In the genomic region with DNA sequence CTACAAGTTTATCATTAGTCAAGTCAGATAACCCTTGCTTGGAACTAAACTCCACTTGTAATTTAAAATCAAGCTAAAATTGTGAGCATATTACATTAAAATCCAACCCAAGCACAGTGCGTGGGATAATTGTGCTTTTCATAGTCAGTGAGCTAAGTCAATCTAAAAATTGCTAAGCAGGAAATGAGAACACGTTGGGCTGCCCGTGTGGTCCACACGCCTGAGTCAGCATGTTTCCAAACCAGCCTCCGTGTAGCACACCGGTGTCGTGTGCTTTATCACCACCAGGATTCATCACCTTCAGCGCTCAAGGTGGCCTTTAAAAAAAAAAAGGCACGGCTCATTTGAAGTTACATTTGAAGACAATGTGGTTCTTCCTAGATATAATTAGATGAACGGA, we compare ENCODE assay signal across 18 mouse cellular contexts. TPM values are rescaled to one million over a fixed set of nuclear protein-coding genes. Genes with fewer than 3 reads are reported as not detected.
DNase-seq lines count a peak whose midpoint lies in the region; ATAC-seq lines count a peak whose summit lies in the region.
"Had no signal": no experiment of that assay in that cellular context is flagged by ENCODE, and none has a peak within 500 bp of the region (broad histone marks: within the 10 kb centered on the region; RNA-seq: fewer than 3 reads in every experiment).

No protein-coding gene starts in this region.

- no peak overlapping the region for H3K27ac ChIP-seq in kidney, embryonic 15.5 days
- H3K27ac ChIP-seq in heart, embryonic 10.5 days: no peak overlapping the region
- H3K27ac ChIP-seq: embryonic facial prominence, embryonic 12.5 days; forebrain, embryonic 12.5 days; hindbrain, embryonic 13.5 days; liver, embryonic 13.5 days had no signal

- no peaks in the 10 kb centered on the region for H3K4me1 ChIP-seq in kidney, embryonic 15.5 days
- no peaks in the 10 kb centered on the region for H3K4me1 ChIP-seq in heart, embryonic 10.5 days
- H3K4me1 ChIP-seq: embryonic facial prominence, embryonic 12.5 days; forebrain, embryonic 12.5 days; hindbrain, embryonic 13.5 days; liver, embryonic 13.5 days had no signal

- H3K9ac ChIP-seq in kidney, embryonic 15.5 days: no peak overlapping the region
- H3K9ac ChIP-seq: embryonic facial prominence, embryonic 12.5 days; forebrain, embryonic 12.5 days; hindbrain, embryonic 13.5 days; liver, embryonic 13.5 days had no signal

- no peak for ATAC-seq in kidney, embryonic 15.5 days (replicated peaks; ENCODE audit: low FRiP score)
- ATAC-seq: midbrain, embryonic 16.5 days had no signal

- no peaks in the 10 kb centered on the region for H3K27me3 ChIP-seq in kidney, embryonic 15.5 days
- no peaks in the 10 kb centered on the region for H3K27me3 ChIP-seq in heart, embryonic 10.5 days (ENCODE audit: insufficient read depth, poor library complexity, severe bottlenecking)
- H3K27me3 ChIP-seq: embryonic facial prominence, embryonic 12.5 days; forebrain, embryonic 12.5 days; hindbrain, embryonic 13.5 days; liver, embryonic 13.5 days had no signal

- intact Hi-C loops in heart, postnatal 25 days (cut with DNase I): no loop called here
- intact Hi-C loops in left cerebral cortex, postnatal 14 days (cut with DNase I): no loop called here

- no peak overlapping the region for H3K4me2 ChIP-seq in kidney, embryonic 15.5 days
- H3K4me2 ChIP-seq: embryonic facial prominence, embryonic 12.5 days; forebrain, embryonic 12.5 days; hindbrain, embryonic 13.5 days; liver, embryonic 13.5 days had no signal

- 79% methylated on average over 10 of the region's 10 CpGs for WGBS in kidney, embryonic 15.5 days
- 82% methylated on average over 10 of the region's 10 CpGs for WGBS in heart, embryonic 10.5 days

- peak; percentile 79 for DNase-seq in heart, adult 11 months
- no peak for DNase-seq in heart, postnatal 25 days (ENCODE audit: low spot score)
- peak; percentile 26 for DNase-seq in thymus, postnatal 14 days
- no peak for DNase-seq in thymus, postnatal 25 days
- peak; percentile 62 to 75 for DNase-seq in left cerebral cortex, postnatal 14 days (ENCODE audit: low spot score in 2 of 2)
- DNase-seq in spleen, postnatal 36 days (ENCODE audit: low spot score in 2 of 2): no peak
- no peak for DNase-seq in heart, embryonic 10.5 days (ENCODE audit: low spot score)
- DNase-seq: cerebellum, adult 9-11 months; gastrocnemius, postnatal 10 days; kidney, adult 18-20 months; liver, embryonic 13.5 days; retina, postnatal 1 day had no signal

- H3K4me3 ChIP-seq in kidney, embryonic 15.5 days (replicated peaks): no peak overlapping the region
- H3K4me3 ChIP-seq in heart, embryonic 10.5 days: no peak overlapping the region
- H3K4me3 ChIP-seq: embryonic facial prominence, embryonic 12.5 days; forebrain, embryonic 12.5 days; hindbrain, embryonic 13.5 days; liver, embryonic 13.5 days had no signal

- no peaks in the 10 kb centered on the region for H3K9me3 ChIP-seq in kidney, embryonic 15.5 days (replicated peaks)
- H3K9me3 ChIP-seq in heart, embryonic 10.5 days: no peaks in the 10 kb centered on the region
- H3K9me3 ChIP-seq: embryonic facial prominence, embryonic 12.5 days; forebrain, embryonic 12.5 days; hindbrain, embryonic 13.5 days; liver, embryonic 13.5 days had no signal

- H3K36me3 ChIP-seq in kidney, embryonic 15.5 days: no peaks in the 10 kb centered on the region
- no peaks in the 10 kb centered on the region for H3K36me3 ChIP-seq in heart, embryonic 10.5 days
- H3K36me3 ChIP-seq: embryonic facial prominence, embryonic 12.5 days; forebrain, embryonic 12.5 days; hindbrain, embryonic 13.5 days; liver, embryonic 13.5 days had no signal

RNA-seq across cellular contexts. Expression of a gene that starts 10.2 kb away (rescaled TPM):
- not detected for total RNA-seq in heart, postnatal 25 days (2021)
- 1 to 10 TPM in 1 of 2 experiments, under 1 TPM in 1; 0.55 to 1.1 TPM for total RNA-seq in left cerebral cortex, postnatal 14 days (2021)
- 0.04 and 0.06 TPM in 2 replicates for polyA plus RNA-seq in kidney, embryonic 15.5 days (2015; fragmentation: Nextera tagmentation; extraction: Ambion mirVana)
- polyA plus RNA-seq in heart, embryonic 10.5 days (2016; fragmentation: Nextera tagmentation; extraction: Ambion mirVana): 0.04 and 0.06 TPM in 2 replicates
- polyA plus RNA-seq: large intestine, adult 2 months had no signal

RNA-seq across cellular contexts. Expression of a gene that starts 16.9 kb away (rescaled TPM):
- under 1 TPM in 1 of 2 experiments, not detected in 1; 0.08 TPM for total RNA-seq in heart, postnatal 25 days (2021)
- under 1 TPM; 0.66 to 0.76 TPM for total RNA-seq in left cerebral cortex, postnatal 14 days (2021)
- 0.44 and 0.48 TPM in 2 replicates for polyA plus RNA-seq in kidney, embryonic 15.5 days (2015; fragmentation: Nextera tagmentation; extraction: Ambion mirVana)
- polyA plus RNA-seq in heart, embryonic 10.5 days (2016; fragmentation: Nextera tagmentation; extraction: Ambion mirVana): 0.24 and 0.25 TPM in 2 replicates
- polyA plus RNA-seq: large intestine, adult 2 months had no signal

Comparison
In these comparisons a context has a peak if more than half of its experiments do, and no peak if none do; other contexts are left out.
1. DNase-seq: peak in heart, adult 11 months (single experiment), thymus, postnatal 14 days (single experiment) and left cerebral cortex, postnatal 14 days (2 of 2); none in heart, postnatal 25 days (single experiment), thymus, postnatal 25 days (single experiment), spleen, postnatal 36 days (0 of 2) and heart, embryonic 10.5 days (single experiment).